Mouse (Mus musculus) kidney, adult 8-10 months (tissue): ENCODE measurements at regions not wholly inside any gene's neighbourhood (a gene's known extent, or its start where the extent isn't known, plus 50 kb on each side); places are given as distances from the start of the nearest gene placed in this dataset.

Source experiments
- DNase-seq, 2 experiments: peaks; one replicate each; pipeline ENCODE4 v3.0.0; 2022

- DNase-seq = no peak
Observed at GRCm38 (mm10) chr2:133371490-133372215, 180.3 kb upstream of the Bmp2 start.

- no peak for DNase-seq
Observed at GRCm38 (mm10) chr2:133373543-133373942, 178.4 kb upstream of the Bmp2 start.

GRCm38 (mm10) chr2:133381054-133381453 is 170.9 kb upstream of the Bmp2 start:
- DNase-seq = peak in 1 of 2 experiments; percentile 43

- no peak for DNase-seq
Observed at GRCm38 (mm10) chr2:133383135-133383920, 168.6 kb upstream of the Bmp2 start.

- DNase-seq = no peak
Observed at GRCm38 (mm10) chr2:133385297-133385696, 166.7 kb upstream of the Bmp2 start.

GRCm38 (mm10) chr2:133387349-133387748 is 164.6 kb upstream of the Bmp2 start:
- DNase-seq = no peak

- DNase-seq = no peak
Observed at GRCm38 (mm10) chr2:133392298-133392697, 159.7 kb upstream of the Bmp2 start.

GRCm38 (mm10) chr2:133397566-133397965 is 154.4 kb upstream of the Bmp2 start:
- no peak for DNase-seq

- no peak for DNase-seq
Observed at GRCm38 (mm10) chr2:133399059-133399690, 152.8 kb upstream of the Bmp2 start.

GRCm38 (mm10) chr2:133400963-133401362 is 151.0 kb upstream of the Bmp2 start:
- no peak for DNase-seq

- DNase-seq = no peak
Observed at GRCm38 (mm10) chr2:133416990-133417581, 134.9 kb upstream of the Bmp2 start.

- peak in 1 of 2 experiments; percentile 7 for DNase-seq
Observed at GRCm38 (mm10) chr2:133419686-133420303, 132.2 kb upstream of the Bmp2 start.

GRCm38 (mm10) chr2:133425538-133425937 is 126.4 kb upstream of the Bmp2 start:
- DNase-seq = no peak

- peak in 1 of 2 experiments; percentile 8 for DNase-seq
Observed at GRCm38 (mm10) chr2:133427039-133427438, 124.9 kb upstream of the Bmp2 start.

- DNase-seq = no peak
Observed at GRCm38 (mm10) chr2:133429369-133430062, 122.4 kb upstream of the Bmp2 start.

- DNase-seq = peak; percentile 5 to 14
Observed at GRCm38 (mm10) chr2:133430741-133431438, 121.1 kb upstream of the Bmp2 start.

- DNase-seq = no peak
Observed at GRCm38 (mm10) chr2:133432141-133432813, 119.7 kb upstream of the Bmp2 start.

- no peak for DNase-seq
Observed at GRCm38 (mm10) chr2:133436913-133437843, 114.8 kb upstream of the Bmp2 start.

- DNase-seq = no peak
Observed at GRCm38 (mm10) chr2:133438018-133438417, 113.9 kb upstream of the Bmp2 start.

GRCm38 (mm10) chr2:133443024-133443423 is 108.9 kb upstream of the Bmp2 start:
- DNase-seq = no peak
